Mouse (Mus musculus): ENCODE measurements around the gene Mroh7.

DNA sequence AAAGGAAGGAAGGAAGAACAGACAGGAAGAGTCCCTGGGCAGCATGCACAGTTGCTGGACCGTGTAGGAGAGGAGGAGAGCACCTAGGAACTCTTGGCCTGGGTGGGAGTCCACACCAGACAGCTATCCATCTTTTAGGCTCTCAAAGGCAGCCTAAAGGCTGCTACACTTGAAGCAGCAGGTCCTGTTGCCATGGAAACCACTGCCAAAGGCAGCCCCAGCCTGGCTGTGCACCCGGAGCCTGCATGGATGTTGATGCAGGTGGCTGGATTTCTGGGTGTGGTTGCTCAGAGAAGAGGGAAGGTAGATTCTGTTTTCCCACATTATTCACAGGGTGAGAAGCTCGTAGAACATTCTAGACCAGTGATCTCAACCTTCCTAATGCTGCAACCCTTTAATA is 46.3 kb upstream of the Mroh7 start:
- TF ChIP-seq CTCF (IDR thresholded peaks at IDR 0.05; ENCODE audit: low read depth) (no peak), EP300 (IDR thresholded peaks at IDR 0.05; ENCODE audit: low read depth) (no peak)

Data from liver, embryonic 14.5 days (tissue).